Mouse (Mus musculus) megakaryocyte, embryonic 14.5 days (primary cell): ENCODE data around the gene Arhgap15. TPM values are rescaled to one million over a fixed set of nuclear protein-coding genes. Genes with fewer than 3 reads are reported as not detected.

Experiments
- H3K27me3 ChIP-seq: replicated peaks from 2 replicates; pipeline ENCODE3; 2012; ENCODE audit warnings: inconsistent platforms
- H3K36me3 ChIP-seq: replicated peaks from 2 replicates; pipeline ENCODE3; 2012; ENCODE audit warnings: low read length, inconsistent platforms, mixed read lengths
- H3K4me1 ChIP-seq: 2 replicates; pipeline ENCODE4 v1.6.1; 2012; ENCODE audit warnings: inconsistent platforms
- H3K4me3 ChIP-seq: replicated peaks from 2 replicates; pipeline ENCODE3; 2012; ENCODE audit warnings: moderate library complexity, mild to moderate bottlenecking, inconsistent platforms
- H3K9me3 ChIP-seq: 2 replicates; pipeline ENCODE4 v1.6.1; 2012; ENCODE audit warnings: inconsistent platforms
- FLI1 ChIP-seq: IDR thresholded peaks from 2 replicates; pipeline ENCODE4 v1.6.1; 2012; ENCODE audit warnings: low read length, inconsistent platforms, mixed read lengths
- GATA1 ChIP-seq: IDR thresholded peaks from 3 replicates; pipeline ENCODE4 v1.6.1; 2012; ENCODE audit warnings: mixed read lengths, low read length, inconsistent platforms, borderline replicate concordance
- polyA plus RNA-seq: library from polyadenylated mRNA; stranded (reverse); fragments of >175 nt; gene quantifications from 2 replicates; pipeline ENCODE4 v1.2.3, GENCODE M21; 2012; ENCODE audit warnings: low replicate concordance; ENCODE audit not compliant: insufficient read depth

Arhgap15 gene
- polyA plus RNA-seq, 1 experiment: 0.25 TPM

- Histone ChIP-seq H3K9me3 (no peaks in the 10 kb centered on the region), H3K4me1 (no peaks in the 10 kb centered on the region), H3K27me3 (no peaks in the 10 kb centered on the region), H3K36me3 (no peaks in the 10 kb centered on the region), H3K4me3 (no peak overlapping the region)
- no peak for TF ChIP-seq FLI1
Measured at GRCm38 (mm10) chr2:43977732-43978131, 229.1 kb downstream of the Arhgap15 start.

GRCm38 (mm10) chr2:43978177-43979013, 229.8 kb downstream of the Arhgap15 start:
- TF ChIP-seq GATA1: no peak
- TF ChIP-seq FLI1: no peak
- H3K4me3 ChIP-seq: no peak overlapping the region
- H3K9me3 ChIP-seq: no peaks in the 10 kb centered on the region
- no peaks in the 10 kb centered on the region for H3K4me1 ChIP-seq
- no peaks in the 10 kb centered on the region for H3K27me3 ChIP-seq
- H3K36me3 ChIP-seq: no peaks in the 10 kb centered on the region

GRCm38 (mm10) chr2:43986066-43986465, 237.4 kb downstream of the Arhgap15 start:
- Histone ChIP-seq H3K4me3 (no peak overlapping the region), H3K9me3 (no peaks in the 10 kb centered on the region), H3K27me3 (no peaks in the 10 kb centered on the region), H3K4me1 (no peaks in the 10 kb centered on the region), H3K36me3 (no peaks in the 10 kb centered on the region)
- TF ChIP-seq FLI1 (no peak), GATA1 (no peak)

- no peaks in the 10 kb centered on the region for H3K9me3 ChIP-seq
- no peaks in the 10 kb centered on the region for H3K27me3 ChIP-seq
- no peaks in the 10 kb centered on the region for H3K4me1 ChIP-seq
- H3K4me3 ChIP-seq: no peak overlapping the region
- TF ChIP-seq FLI1: no peak
- TF ChIP-seq GATA1: no peak
- no peaks in the 10 kb centered on the region for H3K36me3 ChIP-seq
Measured at GRCm38 (mm10) chr2:43987919-43988318, 239.3 kb downstream of the Arhgap15 start.

- TF ChIP-seq FLI1: no peak
- no peak for TF ChIP-seq GATA1
- Histone ChIP-seq H3K27me3 (no peaks in the 10 kb centered on the region), H3K36me3 (no peaks in the 10 kb centered on the region), H3K9me3 (no peaks in the 10 kb centered on the region), H3K4me3 (no peak overlapping the region), H3K4me1 (no peaks in the 10 kb centered on the region)
Measured at GRCm38 (mm10) chr2:43989850-43990249, 241.2 kb downstream of the Arhgap15 start.

- Histone ChIP-seq H3K4me1 (no peaks in the 10 kb centered on the region), H3K4me3 (no peak overlapping the region), H3K9me3 (no peaks in the 10 kb centered on the region), H3K27me3 (no peaks in the 10 kb centered on the region), H3K36me3 (no peaks in the 10 kb centered on the region)
- TF ChIP-seq FLI1: no peak
- TF ChIP-seq GATA1: no peak
Measured at GRCm38 (mm10) chr2:43992510-43992909, 243.9 kb downstream of the Arhgap15 start.

- no peak for TF ChIP-seq FLI1
- TF ChIP-seq GATA1: no peak
- Histone ChIP-seq H3K27me3 (no peaks in the 10 kb centered on the region), H3K4me1 (no peaks in the 10 kb centered on the region), H3K9me3 (no peaks in the 10 kb centered on the region), H3K4me3 (no peak overlapping the region), H3K36me3 (no peaks in the 10 kb centered on the region)
Measured at GRCm38 (mm10) chr2:44002454-44002853, 253.8 kb downstream of the Arhgap15 start.

GRCm38 (mm10) chr2:44010249-44010648, 261.6 kb downstream of the Arhgap15 start:
- Histone ChIP-seq H3K27me3 (no peaks in the 10 kb centered on the region), H3K4me1 (no peaks in the 10 kb centered on the region), H3K36me3 (no peaks in the 10 kb centered on the region), H3K9me3 (no peaks in the 10 kb centered on the region), H3K4me3 (no peak overlapping the region)
- TF ChIP-seq GATA1: no peak
- TF ChIP-seq FLI1: no peak

- Histone ChIP-seq H3K9me3 (no peaks in the 10 kb centered on the region), H3K36me3 (no peaks in the 10 kb centered on the region), H3K27me3 (no peaks in the 10 kb centered on the region), H3K4me1 (no peaks in the 10 kb centered on the region), H3K4me3 (no peak overlapping the region)
- no peak for TF ChIP-seq FLI1
- no peak for TF ChIP-seq GATA1
Measured at GRCm38 (mm10) chr2:44013388-44013787, 264.8 kb downstream of the Arhgap15 start.

- H3K36me3 ChIP-seq: no peaks in the 10 kb centered on the region
- no peak for TF ChIP-seq GATA1
- no peak for TF ChIP-seq FLI1
- no peak overlapping the region for H3K4me3 ChIP-seq
- H3K4me1 ChIP-seq: no peaks in the 10 kb centered on the region; the same call in 1 of the 2 replicates
- H3K27me3 ChIP-seq: no peaks in the 10 kb centered on the region
- no peaks in the 10 kb centered on the region for H3K9me3 ChIP-seq
Measured at GRCm38 (mm10) chr2:44016720-44017119, 268.1 kb downstream of the Arhgap15 start.
